9 mouse cellular contexts compared by ENCODE assay signal in the genomic region with DNA sequence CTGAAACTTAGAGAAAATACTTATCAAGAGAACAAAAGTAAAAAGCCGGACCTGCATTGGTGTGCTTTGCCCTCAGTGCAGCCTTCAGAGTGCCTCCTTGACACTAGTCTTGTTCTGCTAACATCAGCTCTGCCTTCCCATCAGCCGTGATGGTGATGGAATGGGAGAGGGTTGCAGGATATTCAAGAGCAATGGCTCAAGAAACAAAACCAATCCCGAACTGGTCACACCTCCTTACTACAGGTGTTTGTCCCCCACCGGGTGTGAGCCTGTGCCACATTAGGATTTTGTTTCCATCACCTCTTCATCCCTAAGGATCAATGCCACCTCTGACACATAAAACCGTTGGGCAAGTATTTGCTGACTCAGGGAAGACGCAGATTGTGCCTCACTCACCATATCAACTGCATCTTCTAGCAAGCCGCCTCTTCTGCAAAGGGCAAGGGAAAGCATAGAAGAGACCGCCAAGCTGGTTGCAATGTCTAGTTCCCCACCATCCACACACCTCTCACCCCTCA. TPM values are rescaled to one million over a fixed set of nuclear protein-coding genes. Genes with fewer than 3 reads are reported as not detected.
DNase-seq lines count a peak whose midpoint lies in the region; ATAC-seq and TF ChIP-seq lines count a peak whose summit lies in the region.
"Had no signal": no experiment of that assay in that cellular context is flagged by ENCODE, and none has a peak within 500 bp of the region (broad histone marks: within the 10 kb centered on the region; RNA-seq: fewer than 3 reads in every experiment).

No protein-coding gene starts in this region.

- no peak for DNase-seq in intestine, embryonic 14.5 days (ENCODE audit: low spot score)
- DNase-seq in embryonic facial prominence, embryonic 10.5 days (ENCODE audit: low spot score) = no peak
- no peak for DNase-seq in spleen, postnatal 10 days (ENCODE audit: low spot score in 2 of 2)
- DNase-seq in lung, postnatal 25 days (ENCODE audit: low spot score) = no peak
- DNase-seq in layer of hippocampus, adult 9-11 months = no peak

- H3K27me3 ChIP-seq in intestine, embryonic 14.5 days (replicated peaks; ENCODE audit: control insufficient read depth, insufficient read depth, low read length) = peaks cover 16% of the 10 kb centered on the region
- H3K27me3 ChIP-seq in intestine, postnatal 0 days (replicated peaks; ENCODE audit: control insufficient read depth, insufficient read depth, low read length) = peaks cover 25% of the 10 kb centered on the region
- H3K27me3 ChIP-seq in embryonic facial prominence, embryonic 10.5 days (replicated peaks; ENCODE audit: low read depth, poor library complexity, severe bottlenecking) = peaks cover 61% of the 10 kb centered on the region
- H3K27me3 ChIP-seq in hindbrain, embryonic 12.5 days = peaks cover 44% of the 10 kb centered on the region
- H3K27me3 ChIP-seq in midbrain, embryonic 16.5 days (ENCODE audit: control insufficient read depth, insufficient read depth, low read depth, low read length) = peaks cover 18% of the 10 kb centered on the region

- no peak overlapping the region for H3K9ac ChIP-seq in intestine, embryonic 14.5 days (ENCODE audit: low read length)
- no peak overlapping the region for H3K9ac ChIP-seq in intestine, postnatal 0 days (ENCODE audit: low read depth, low read length)
- H3K9ac ChIP-seq in hindbrain, embryonic 12.5 days = no peak overlapping the region
- H3K9ac ChIP-seq in midbrain, embryonic 16.5 days (ENCODE audit: low read depth, low read length) = peak overlapping the region; percentile 67

- H3K27ac ChIP-seq in intestine, embryonic 14.5 days (ENCODE audit: low read depth) = no peak overlapping the region
- H3K27ac ChIP-seq in intestine, postnatal 0 days (ENCODE audit: low read depth, low read length) = no peak overlapping the region
- H3K27ac ChIP-seq in embryonic facial prominence, embryonic 10.5 days (replicated peaks) = no peak overlapping the region
- no peak overlapping the region for H3K27ac ChIP-seq in hindbrain, embryonic 12.5 days
- H3K27ac ChIP-seq in midbrain, embryonic 16.5 days (ENCODE audit: low read length) = no peak overlapping the region

- no peaks in the 10 kb centered on the region for H3K9me3 ChIP-seq in intestine, embryonic 14.5 days (ENCODE audit: control insufficient read depth, low read length)
- no peaks in the 10 kb centered on the region for H3K9me3 ChIP-seq in intestine, postnatal 0 days (ENCODE audit: control insufficient read depth)
- H3K9me3 ChIP-seq in embryonic facial prominence, embryonic 10.5 days = no peaks in the 10 kb centered on the region
- no peaks in the 10 kb centered on the region for H3K9me3 ChIP-seq in hindbrain, embryonic 12.5 days (replicated peaks)
- H3K9me3 ChIP-seq in midbrain, embryonic 16.5 days (replicated peaks; ENCODE audit: control insufficient read depth, low read length, poor library complexity, severe bottlenecking) = no peaks in the 10 kb centered on the region

- H3K4me2 ChIP-seq in intestine, embryonic 14.5 days (ENCODE audit: low read length) = peak overlapping the region; percentile 88
- H3K4me2 ChIP-seq in intestine, postnatal 0 days (replicated peaks; ENCODE audit: low read depth) = no peak overlapping the region; the same call in 1 of the 2 replicates
- peak overlapping the region; percentile 98 for H3K4me2 ChIP-seq in hindbrain, embryonic 12.5 days (replicated peaks)
- H3K4me2 ChIP-seq in midbrain, embryonic 16.5 days (ENCODE audit: low read length) = peak overlapping the region; percentile 98

- ATAC-seq in intestine, embryonic 14.5 days (replicated peaks; ENCODE audit: low FRiP score, low TSS enrichment, low read depth) = no peak
- no peak for ATAC-seq in intestine, postnatal 0 days
- ATAC-seq in hindbrain, embryonic 12.5 days (ENCODE audit: low FRiP score) = no peak
- ATAC-seq in midbrain, embryonic 16.5 days = no peak

- H3K36me3 ChIP-seq in intestine, embryonic 14.5 days (ENCODE audit: control insufficient read depth, insufficient read depth, low read length) = no peaks in the 10 kb centered on the region
- no peaks in the 10 kb centered on the region for H3K36me3 ChIP-seq in intestine, postnatal 0 days (ENCODE audit: control insufficient read depth, insufficient read depth)
- H3K36me3 ChIP-seq in embryonic facial prominence, embryonic 10.5 days (replicated peaks) = no peaks in the 10 kb centered on the region
- H3K36me3 ChIP-seq in hindbrain, embryonic 12.5 days = no peaks in the 10 kb centered on the region
- H3K36me3 ChIP-seq in midbrain, embryonic 16.5 days (ENCODE audit: control insufficient read depth, insufficient read depth, low read length) = no peaks in the 10 kb centered on the region

- H3K4me1 ChIP-seq in intestine, embryonic 14.5 days (replicated peaks; ENCODE audit: control insufficient read depth, insufficient read depth, low read length) = peaks cover 7% of the 10 kb centered on the region; the same call in 1 of the 2 replicates
- H3K4me1 ChIP-seq in intestine, postnatal 0 days (replicated peaks; ENCODE audit: control insufficient read depth, insufficient read depth, low read length) = no peaks in the 10 kb centered on the region
- peaks cover 15% of the 10 kb centered on the region for H3K4me1 ChIP-seq in embryonic facial prominence, embryonic 10.5 days
- peaks cover 10% of the 10 kb centered on the region; the same call in 1 of the 2 replicates for H3K4me1 ChIP-seq in hindbrain, embryonic 12.5 days
- peaks cover 11% of the 10 kb centered on the region for H3K4me1 ChIP-seq in midbrain, embryonic 16.5 days (ENCODE audit: control insufficient read depth, insufficient read depth, low read length)

- peak overlapping the region; percentile 43; the same call in 1 of the 2 replicates for H3K4me3 ChIP-seq in intestine, embryonic 14.5 days (ENCODE audit: low read depth, low read length)
- no peak overlapping the region for H3K4me3 ChIP-seq in intestine, postnatal 0 days (ENCODE audit: low read depth, low read length)
- H3K4me3 ChIP-seq in embryonic facial prominence, embryonic 10.5 days = peak overlapping the region; percentile 63
- peak overlapping the region; percentile 48; the same call in 1 of the 2 replicates for H3K4me3 ChIP-seq in hindbrain, embryonic 12.5 days
- peak overlapping the region; percentile 54 for H3K4me3 ChIP-seq in midbrain, embryonic 16.5 days (ENCODE audit: low read depth, low read length)
- H3K4me3 ChIP-seq: myocyte had no signal

- 58% methylated on average over 8 of the region's 8 CpGs for WGBS in intestine, embryonic 14.5 days
- WGBS in intestine, postnatal 0 days = 53% methylated on average over 8 of the region's 8 CpGs
- 52% methylated on average over 8 of the region's 8 CpGs for WGBS in embryonic facial prominence, embryonic 10.5 days
- WGBS in hindbrain, embryonic 12.5 days = 62% methylated on average over 8 of the region's 8 CpGs
- 45% methylated on average over 8 of the region's 8 CpGs for WGBS in midbrain, embryonic 16.5 days

- TF ChIP-seq CTCF in intestine, postnatal 0 days (IDR thresholded peaks at IDR 0.05; ENCODE audit: low read depth) = no peak

RNA-seq across cellular contexts. Expression of gene Sv2b, which starts 1.4 kb away (rescaled TPM):
- polyA plus RNA-seq in intestine, embryonic 14.5 days (2014; fragmentation: Nextera tagmentation; extraction: Ambion mirVana) = 1.5 and 1.9 TPM in 2 replicates
- polyA plus RNA-seq in intestine, postnatal 0 days (2015; fragmentation: Nextera tagmentation; extraction: Ambion mirVana) = 0.26 and 0.46 TPM in 2 replicates
- 0.69 and 0.70 TPM in 2 replicates for polyA plus RNA-seq in embryonic facial prominence, embryonic 10.5 days (2016; fragmentation: Nextera tagmentation; extraction: Ambion mirVana)
- 2.6 and 2.9 TPM in 2 replicates for polyA plus RNA-seq in hindbrain, embryonic 12.5 days (2016; fragmentation: Nextera tagmentation; extraction: Ambion mirVana)
- polyA plus RNA-seq in midbrain, embryonic 16.5 days (2015; fragmentation: Nextera tagmentation; extraction: Ambion mirVana) = 9.9 and 10.4 TPM in 2 replicates
